Mouse (Mus musculus): Measurements from ENCODE around the gene 4930507D05Rik.

GRCm38 (mm10) chr10:62488266-62488665 lies 39.0 kb downstream of the 4930507D05Rik start:
- TF ChIP-seq E2F4 (IDR thresholded peaks at IDR 0.05; ENCODE audit: insufficient replicate concordance, low read depth, low read length) (no peak), CTCF (conservative IDR thresholded peaks at IDR 0.05 in 1 of 2, IDR thresholded peaks at IDR 0.05 in 1 of 2; ENCODE audit: low read depth in 2 of 2, low read length in 2 of 2) (peak; percentile 46 to 71; a peak in 3 of 4 replicates), MAZ (IDR thresholded peaks at IDR 0.05; ENCODE audit: low read depth, low read length) (no peak), KAT2A (IDR thresholded peaks at IDR 0.05; ENCODE audit: insufficient replicate concordance, low read length) (no peak), MAFK (IDR thresholded peaks at IDR 0.05; ENCODE audit: insufficient replicate concordance, low read length) (no peak)

Measured in CH12.LX (cell line).